Mouse (Mus musculus): Measurements from ENCODE around the gene Hnrnpl. TPM values are rescaled to one million over a fixed set of nuclear protein-coding genes. Genes with fewer than 3 reads are reported as not detected.

The Hnrnpl gene
- total RNA-seq, 2 experiments from 2014 or later = 437 to 619 TPM

GRCm38 (mm10) chr7:28788307-28789195 is 19.8 kb upstream of the Hnrnpl start, which contains the start of gene Rinl:
Gene Rinl, plus strand, starts transcription at chr7:28788969.
- no peak for ATAC-seq (replicated peaks; ENCODE audit: low FRiP score, low TSS enrichment, poor library complexity, severe bottlenecking)

GRCm38 (mm10) chr7:28789235-28789634 is 19.1 kb upstream of the Hnrnpl start:
- no peak for ATAC-seq (replicated peaks; ENCODE audit: low FRiP score, low TSS enrichment, poor library complexity, severe bottlenecking)

GRCm38 (mm10) chr7:28790066-28790806 is 18.1 kb upstream of the Hnrnpl start:
- no peak for ATAC-seq (replicated peaks; ENCODE audit: low FRiP score, low TSS enrichment, poor library complexity, severe bottlenecking)

GRCm38 (mm10) chr7:28791706-28792105 is 16.6 kb upstream of the Hnrnpl start:
- no peak for ATAC-seq (replicated peaks; ENCODE audit: low FRiP score, low TSS enrichment, poor library complexity, severe bottlenecking)

GRCm38 (mm10) chr7:28792391-28793185 is 15.8 kb upstream of the Hnrnpl start:
- no peak for ATAC-seq (replicated peaks; ENCODE audit: low FRiP score, low TSS enrichment, poor library complexity, severe bottlenecking)

- no peak for ATAC-seq (replicated peaks; ENCODE audit: low FRiP score, low TSS enrichment, poor library complexity, severe bottlenecking)
These were observed 14.5 kb upstream of the Hnrnpl start for GRCm38 (mm10) chr7:28793834-28794233.

- no peak for ATAC-seq (replicated peaks; ENCODE audit: low FRiP score, low TSS enrichment, poor library complexity, severe bottlenecking)
These were observed 13.8 kb upstream of the Hnrnpl start for GRCm38 (mm10) chr7:28794496-28794895.

- ATAC-seq (replicated peaks; ENCODE audit: low FRiP score, low TSS enrichment, poor library complexity, severe bottlenecking) = peak; percentile 28; the same call in 1 of the 2 replicates
These were observed 12.5 kb upstream of the Hnrnpl start for GRCm38 (mm10) chr7:28795832-28796231.

GRCm38 (mm10) chr7:28796562-28796975 is 11.8 kb upstream of the Hnrnpl start:
- peak; percentile 79 for ATAC-seq (replicated peaks; ENCODE audit: low FRiP score, low TSS enrichment, poor library complexity, severe bottlenecking)

- ATAC-seq (replicated peaks; ENCODE audit: low FRiP score, low TSS enrichment, poor library complexity, severe bottlenecking) = no peak
These were observed 8.3 kb upstream of the Hnrnpl start for GRCm38 (mm10) chr7:28799994-28800393.

GRCm38 (mm10) chr7:28801451-28801850 is 6.9 kb upstream of the Hnrnpl start:
- no peak for ATAC-seq (replicated peaks; ENCODE audit: low FRiP score, low TSS enrichment, poor library complexity, severe bottlenecking)

- no peak for ATAC-seq (replicated peaks; ENCODE audit: low FRiP score, low TSS enrichment, poor library complexity, severe bottlenecking)
These were observed 6.3 kb upstream of the Hnrnpl start for GRCm38 (mm10) chr7:28801901-28802670.

- ATAC-seq (replicated peaks; ENCODE audit: low FRiP score, low TSS enrichment, poor library complexity, severe bottlenecking) = peak; percentile 60
These were observed 5.3 kb upstream of the Hnrnpl start for GRCm38 (mm10) chr7:28802846-28803588.

- peak; percentile 32; the same call in 1 of the 2 replicates for ATAC-seq (replicated peaks; ENCODE audit: low FRiP score, low TSS enrichment, poor library complexity, severe bottlenecking)
These were observed 4.6 kb upstream of the Hnrnpl start for GRCm38 (mm10) chr7:28803756-28804155.

GRCm38 (mm10) chr7:28806869-28807268 is 1.5 kb upstream of the Hnrnpl start:
- ATAC-seq (replicated peaks; ENCODE audit: low FRiP score, low TSS enrichment, poor library complexity, severe bottlenecking) = no peak

GRCm38 (mm10) chr7:28807641-28808220 is 610 bp upstream of the Hnrnpl start:
- no peak for ATAC-seq (replicated peaks; ENCODE audit: low FRiP score, low TSS enrichment, poor library complexity, severe bottlenecking)

- peak; percentile 54 for ATAC-seq (replicated peaks; ENCODE audit: low FRiP score, low TSS enrichment, poor library complexity, severe bottlenecking)
These were observed 634 bp downstream of the Hnrnpl start for GRCm38 (mm10) chr7:28808957-28809393.

Measured in megakaryocyte-erythroid progenitor cell, adult 5-6 weeks (primary cell).